Mouse (Mus musculus) spleen, adult 18-20 months (tissue): ENCODE data around the gene Prf1.

Source experiments
- DNase-seq, 2 experiments: peaks; one replicate each; pipeline ENCODE4 v3.0.0; 2022; ENCODE audit warnings: mixed read lengths in 2 of 2

The Prf1 gene

GRCm38 (mm10) chr10:61341557-61341956 lies 43.9 kb downstream of the Prf1 start:
- DNase-seq = peak; percentile 30 to 64

- no peak for DNase-seq
These were observed 45.1 kb downstream of the Prf1 start for GRCm38 (mm10) chr10:61342750-61343149.

- peak in 1 of 2 experiments; percentile 63 for DNase-seq
These were observed 46.3 kb downstream of the Prf1 start for GRCm38 (mm10) chr10:61343950-61344349.

- DNase-seq = no peak
These were observed 47.5 kb downstream of the Prf1 start for GRCm38 (mm10) chr10:61345179-61345578.

GRCm38 (mm10) chr10:61346374-61346773 lies 48.7 kb downstream of the Prf1 start:
- DNase-seq = no peak

- no peak for DNase-seq
These were observed 53.6 kb downstream of the Prf1 start for GRCm38 (mm10) chr10:61351216-61351615.
